Mouse (Mus musculus) spleen, adult 2 months (tissue): ENCODE measurements around the gene Hoxd4.

Experiments used
- CTCF ChIP-seq: fragments of 200-500 bp; IDR thresholded peaks from 2 replicates; pipeline ENCODE4 v1.5.1; 2011; ENCODE audit warnings: mild to moderate bottlenecking, inconsistent platforms; ENCODE audit not compliant: insufficient read depth, insufficient read length, insufficient replicate concordance; ENCODE audit errors: extremely low read depth
- POLR2A ChIP-seq: fragments of 200-500 bp; IDR thresholded peaks from 2 replicates; pipeline ENCODE4 v1.6.1; 2011; ENCODE audit warnings: low read depth, low read length, inconsistent platforms

DNA sequence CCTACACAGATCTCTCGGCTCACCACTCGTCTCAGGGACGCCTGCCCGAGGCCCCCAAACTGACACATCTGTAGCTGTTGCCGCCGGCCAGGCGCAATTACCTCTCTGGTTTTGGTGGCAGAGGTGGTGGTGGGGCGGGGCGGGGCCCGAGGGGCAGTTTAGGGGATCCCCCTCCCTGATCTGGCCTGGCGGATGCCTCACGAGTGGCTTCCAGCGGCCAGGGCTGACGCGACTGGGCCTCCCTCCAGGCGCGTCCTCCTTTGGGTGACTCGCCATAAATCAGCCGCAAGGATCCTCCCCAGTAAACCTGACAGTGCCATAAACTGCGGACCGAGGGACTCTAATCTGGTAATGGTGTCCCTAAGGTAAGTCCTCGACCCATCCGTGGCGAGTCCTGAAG is 35.3 kb downstream of the Hoxd4 start:
- TF ChIP-seq CTCF, result no peak
- TF ChIP-seq POLR2A, result no peak
